Mouse (Mus musculus) hindbrain, embryonic 14.5 days (tissue): ENCODE measurements around the gene Epo. TPM values are rescaled to one million over a fixed set of nuclear protein-coding genes. Genes with fewer than 3 reads are reported as not detected.
A peak's percentile ranks its signal among the peaks of the same experiment; 100 is the strongest.

Experiments used
- ATAC-seq: fragments of 200-750 bp; cut with Nextera tagmentation; 2 replicates; pipeline ENCODE4 v1.8.0; 2017; ENCODE audit warnings: moderate number of reproducible peaks, mild to moderate bottlenecking, moderate TSS enrichment, moderate library complexity; ENCODE audit not compliant: low FRiP score
- DNase-seq: peaks from one replicate; pipeline ENCODE4 v3.0.0-alpha.2; 2015; ENCODE audit warnings: low spot score
- H3K27ac ChIP-seq: fragments of 300-500 bp; sonication (generic); 2 replicates; pipeline ENCODE4 v1.5.1; 2014; ENCODE audit warnings: mild to moderate bottlenecking, moderate library complexity
- H3K27me3 ChIP-seq: fragments of 300-500 bp; sonication (generic); 2 replicates; pipeline ENCODE4 v1.6.1; 2014; ENCODE audit warnings: mild to moderate bottlenecking, low read length, mixed read lengths; ENCODE audit not compliant: control insufficient read depth, insufficient read depth
- H3K36me3 ChIP-seq: fragments of 300-500 bp; sonication (generic); replicated peaks from 2 replicates; pipeline ENCODE4 v1.6.1; 2014; ENCODE audit not compliant: control insufficient read depth, insufficient read depth
- H3K4me1 ChIP-seq: fragments of 300-500 bp; sonication (generic); replicated peaks from 2 replicates; pipeline ENCODE4 v1.6.1; 2014; ENCODE audit warnings: antibody characterized with exemption, low read length, mixed read lengths; ENCODE audit not compliant: control insufficient read depth, insufficient read depth
- H3K4me2 ChIP-seq: fragments of 300-500 bp; sonication (generic); replicated peaks from 2 replicates; pipeline ENCODE4 v1.6.1; 2014; ENCODE audit warnings: mild to moderate bottlenecking, moderate library complexity
- H3K4me3 ChIP-seq: fragments of 300-500 bp; sonication (generic); replicated peaks from 2 replicates; pipeline ENCODE4 v1.5.1; 2014; ENCODE audit warnings: mild to moderate bottlenecking, low read length
- H3K9ac ChIP-seq: fragments of 300-500 bp; sonication (generic); 2 replicates; pipeline ENCODE4 v1.6.1; 2014
- H3K9me3 ChIP-seq: fragments of 300-500 bp; sonication (generic); 2 replicates; pipeline ENCODE4 v1.6.1; 2016; ENCODE audit warnings: low read length; ENCODE audit not compliant: control insufficient read depth
- WGBS: fragments of 180-500 bp; shearing (Covaris S2); extraction: QIAGEN DNeasy Blood & Tissue Kit; methylation state at CpG from one replicate; pipeline ENCODE4 v1.1.7; 2014; 5-methylcytosine and 5-hydroxymethylcytosine counted together
- polyA plus RNA-seq: library from polyadenylated mRNA; unstranded; fragments of >200 nt; fragmentation: Nextera tagmentation; extraction: Ambion mirVana; gene quantifications from 2 replicates; pipeline ENCODE4 v1.2.1, GENCODE M21; 2014

Gene Epo
- polyA plus RNA-seq, 1 experiment from 2014 or later: not detected

- Histone ChIP-seq H3K9ac (peak overlapping the region; percentile 87), H3K27me3 (no peaks in the 10 kb centered on the region), H3K4me3 (peak overlapping the region; percentile 61), H3K9me3 (no peaks in the 10 kb centered on the region), H3K27ac (peak overlapping the region; percentile 96), H3K4me1 (peaks cover 9% of the 10 kb centered on the region; the same call in 1 of the 2 replicates), H3K4me2 (peak overlapping the region; percentile 88), H3K36me3 (peaks cover 37% of the 10 kb centered on the region)
- WGBS: under 1% methylated on average over 49 of the region's 51 CpGs
- peak; percentile 80 for DNase-seq
- ATAC-seq: peak; percentile 8
Measured at GRCm38 (mm10) chr5:137531414-137532130, 1.5 kb downstream of the Epo start.

- Histone ChIP-seq H3K9ac (peak overlapping the region; percentile 87), H3K36me3 (peaks cover 45% of the 10 kb centered on the region), H3K27me3 (no peaks in the 10 kb centered on the region), H3K27ac (peak overlapping the region; percentile 96), H3K4me1 (peaks cover 9% of the 10 kb centered on the region; the same call in 1 of the 2 replicates), H3K4me3 (peak overlapping the region; percentile 61), H3K4me2 (peak overlapping the region; percentile 88), H3K9me3 (no peaks in the 10 kb centered on the region)
- ATAC-seq: peak; percentile 72
- under 1% methylated on average over 42 of the region's 46 CpGs for WGBS
- peak; percentile 54 for DNase-seq
Measured at GRCm38 (mm10) chr5:137530588-137531413, 2.2 kb downstream of the Epo start.

DNA sequence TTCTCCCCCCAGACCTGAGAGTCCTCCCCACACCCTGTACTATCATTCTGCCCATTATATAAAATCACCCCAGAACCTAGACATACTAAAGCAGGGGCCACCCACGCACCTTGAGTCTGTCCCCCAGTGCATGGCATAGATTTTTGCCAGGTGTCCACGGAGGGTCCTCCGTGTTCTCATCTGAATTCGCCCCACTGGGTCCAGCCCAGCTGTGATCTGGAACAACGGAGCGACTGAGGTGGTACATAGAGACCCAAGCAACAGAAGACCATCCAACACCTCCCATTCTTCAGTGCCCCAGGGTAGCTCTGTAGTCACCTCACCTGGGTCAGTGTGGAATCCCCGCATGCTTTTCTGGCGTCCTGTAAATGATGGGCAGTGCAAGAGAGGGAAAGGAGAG, 3.0 kb downstream of the Epo start:
- Histone ChIP-seq H3K4me3 (peak overlapping the region; percentile 61), H3K4me2 (peak overlapping the region; percentile 88), H3K27me3 (no peaks in the 10 kb centered on the region), H3K36me3 (peaks cover 52% of the 10 kb centered on the region), H3K9me3 (no peaks in the 10 kb centered on the region), H3K27ac (peak overlapping the region; percentile 96), H3K4me1 (peaks cover 9% of the 10 kb centered on the region; the same call in 1 of the 2 replicates), H3K9ac (peak overlapping the region; percentile 87)
- 63% methylated on average over 8 of the region's 8 CpGs for WGBS
- DNase-seq (no peak), ATAC-seq (no peak)

DNA sequence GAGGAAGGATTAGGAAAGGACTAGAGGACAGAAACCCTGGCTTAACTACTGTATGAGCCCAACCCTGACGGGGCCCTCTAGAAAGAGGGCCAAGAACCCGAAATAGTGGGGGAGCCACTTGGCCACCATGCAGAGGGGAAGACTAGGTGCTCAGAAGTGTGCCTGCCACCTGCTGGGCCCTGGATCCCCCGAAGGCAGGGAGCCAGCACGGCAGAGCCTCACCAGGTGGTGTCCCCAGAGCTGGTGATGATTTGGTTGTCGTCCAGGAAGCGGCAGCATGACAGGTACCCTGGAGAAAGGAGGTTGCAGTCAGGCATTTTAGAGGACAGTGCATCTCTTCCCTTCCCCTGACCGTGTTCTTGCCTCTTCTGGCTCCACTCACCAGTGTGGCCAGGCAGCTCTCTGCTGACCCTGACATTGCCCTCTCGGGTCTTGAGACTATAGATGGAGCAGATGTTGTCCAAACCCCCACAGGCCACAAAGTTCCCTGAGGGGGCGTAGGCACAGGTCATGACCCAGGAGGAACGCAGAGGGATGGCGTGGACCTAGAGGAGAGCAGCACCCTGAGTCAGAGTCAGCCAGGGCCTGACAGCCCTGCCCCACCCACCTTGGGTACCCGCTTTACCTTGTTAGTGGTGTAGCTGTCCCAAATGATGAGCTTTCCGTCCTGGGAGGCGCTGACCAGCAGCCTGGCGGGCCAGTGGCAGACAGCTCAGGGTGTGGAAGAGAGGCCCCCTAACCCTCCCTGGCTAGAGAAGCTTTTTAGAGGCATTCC, 3.6 kb downstream of the Epo start:
- WGBS: 62% methylated on average over 15 of the region's 15 CpGs
- H3K4me2 ChIP-seq: peak overlapping the region; percentile 88
- no peaks in the 10 kb centered on the region for H3K27me3 ChIP-seq
- no peaks in the 10 kb centered on the region for H3K9me3 ChIP-seq
- no peak for ATAC-seq
- H3K4me1 ChIP-seq: peaks cover 9% of the 10 kb centered on the region; the same call in 1 of the 2 replicates
- peak overlapping the region; percentile 61; the same call in 1 of the 2 replicates for H3K4me3 ChIP-seq
- peaks cover 59% of the 10 kb centered on the region for H3K36me3 ChIP-seq
- H3K27ac ChIP-seq: peak overlapping the region; percentile 10; the same call in 1 of the 2 replicates
- peak overlapping the region; percentile 87 for H3K9ac ChIP-seq
- no peak for DNase-seq

DNA sequence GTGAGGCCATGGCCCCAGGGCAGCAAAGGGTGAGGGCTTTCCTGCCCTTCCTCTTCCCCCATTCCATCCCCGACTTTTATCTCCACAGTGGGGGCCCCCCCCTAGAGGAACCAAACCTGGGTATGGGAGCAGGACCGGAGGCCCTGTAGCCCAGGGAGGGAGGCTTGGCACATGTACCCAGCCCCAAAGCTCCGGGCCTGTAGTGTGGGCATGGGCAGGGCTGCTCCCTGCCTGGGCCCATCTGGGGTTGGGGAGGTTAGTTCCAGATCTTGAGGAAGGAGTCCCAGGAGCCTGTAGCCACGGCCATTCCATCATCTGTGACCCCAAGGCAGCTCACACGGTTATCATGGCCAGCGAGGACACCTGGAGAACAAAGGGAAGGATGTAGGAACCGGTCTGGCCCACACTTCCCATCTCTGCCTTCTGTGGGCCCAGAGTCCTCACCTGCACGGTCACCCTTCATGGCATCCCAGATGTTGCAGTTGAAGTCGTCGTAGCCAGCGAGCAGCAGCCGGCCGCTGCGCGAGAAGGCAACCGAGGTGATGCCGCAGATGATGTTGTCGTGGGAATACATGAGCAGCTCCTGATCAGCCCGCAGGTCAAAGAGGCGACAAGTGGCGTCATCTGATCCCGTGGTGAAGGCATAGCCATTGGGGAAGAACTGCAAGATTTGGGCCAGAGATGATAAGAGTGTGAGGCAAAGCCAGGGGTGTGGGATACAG, 4.6 kb downstream of the Epo start:
- peaks cover 69% of the 10 kb centered on the region for H3K36me3 ChIP-seq
- WGBS: 81% methylated on average over 22 of the region's 22 CpGs
- H3K4me1 ChIP-seq: peaks cover 9% of the 10 kb centered on the region; the same call in 1 of the 2 replicates
- ATAC-seq (no peak), DNase-seq (no peak)
- no peak overlapping the region for H3K4me3 ChIP-seq
- H3K4me2 ChIP-seq: no peak overlapping the region
- no peak overlapping the region for H3K27ac ChIP-seq
- H3K9ac ChIP-seq: peak overlapping the region; percentile 13; the same call in 1 of the 2 replicates
- no peaks in the 10 kb centered on the region for H3K9me3 ChIP-seq
- H3K27me3 ChIP-seq: no peaks in the 10 kb centered on the region

- Histone ChIP-seq H3K9ac (no peak overlapping the region), H3K4me1 (peaks cover 9% of the 10 kb centered on the region; the same call in 1 of the 2 replicates)
- 54% methylated on average over 1 of the region's 1 CpGs for WGBS
Measured at GRCm38 (mm10) chr5:137527413-137527812, 5.6 kb downstream of the Epo start.

GRCm38 (mm10) chr5:137526192-137526936, 6.7 kb downstream of the Epo start:
- Histone ChIP-seq H3K4me2 (no peak overlapping the region), H3K4me3 (no peak overlapping the region), H3K27ac (peak overlapping the region; percentile 18; the same call in 1 of the 2 replicates), H3K36me3 (peaks cover 89% of the 10 kb centered on the region), H3K9ac (peak overlapping the region; percentile 20; the same call in 1 of the 2 replicates), H3K27me3 (no peaks in the 10 kb centered on the region), H3K9me3 (no peaks in the 10 kb centered on the region), H3K4me1 (peaks cover 9% of the 10 kb centered on the region; the same call in 1 of the 2 replicates)
- ATAC-seq (no peak), DNase-seq (no peak)
- 37% methylated on average over 16 of the region's 16 CpGs for WGBS

More at GRCm38 (mm10) chr5:137527413-137527812, 5.6 kb downstream of the Epo start:
- no peak overlapping the region for H3K27ac ChIP-seq
- H3K27me3 ChIP-seq: no peaks in the 10 kb centered on the region
- H3K9me3 ChIP-seq: no peaks in the 10 kb centered on the region
- ATAC-seq (no peak), DNase-seq (no peak)
- peaks cover 79% of the 10 kb centered on the region for H3K36me3 ChIP-seq
- H3K4me3 ChIP-seq: no peak overlapping the region
- no peak overlapping the region for H3K4me2 ChIP-seq

DNA sequence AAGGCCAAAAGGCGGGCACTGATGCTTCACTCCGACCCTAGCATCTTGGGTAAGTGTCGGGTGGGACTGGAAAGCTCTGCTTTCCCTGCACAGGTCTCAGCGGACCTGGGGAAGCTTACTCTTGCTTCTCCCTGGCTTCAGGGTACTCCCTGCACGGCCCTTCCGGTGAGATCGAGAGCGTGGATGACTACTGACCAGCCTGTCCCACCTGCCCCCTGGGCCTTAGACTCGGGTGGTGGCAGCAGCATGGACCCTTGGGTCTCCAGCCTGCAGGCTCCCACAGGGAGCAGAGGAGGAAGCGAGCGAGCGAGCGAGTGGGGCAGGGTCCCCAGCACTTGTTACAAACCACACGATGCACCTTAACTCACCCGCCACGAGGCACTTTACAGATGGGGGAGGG, 7.5 kb downstream of the Epo start:
- Histone ChIP-seq H3K4me2 (no peak overlapping the region), H3K27me3 (no peaks in the 10 kb centered on the region), H3K4me3 (no peak overlapping the region), H3K27ac (no peak overlapping the region), H3K36me3 (peaks cover 98% of the 10 kb centered on the region), H3K9ac (no peak overlapping the region), H3K4me1 (peaks cover 9% of the 10 kb centered on the region; the same call in 1 of the 2 replicates), H3K9me3 (no peaks in the 10 kb centered on the region)
- DNase-seq (no peak), ATAC-seq (no peak)
- 76% methylated on average over 16 of the region's 16 CpGs for WGBS
